Mouse (Mus musculus) common myeloid progenitor, adult 5-6 weeks (primary cell): ENCODE results near the gene Cant1. TPM values are rescaled to one million over a fixed set of nuclear protein-coding genes. Genes with fewer than 3 reads are reported as not detected.

Source experiments
- ATAC-seq: replicated peaks from 2 replicates; pipeline ENCODE4 v1.8.0; 2016; ENCODE audit warnings: low read depth, mild to moderate bottlenecking, moderate TSS enrichment, inconsistent platforms; ENCODE audit not compliant: poor library complexity, severe bottlenecking
- total RNA-seq: library from RNA; stranded (forward); fragments of 200-1000, 187-1606 nt; gene quantifications from 2 replicates; pipeline ENCODE4 v1.2.3, GENCODE M21; 2017

Cant1 gene
- total RNA-seq, 1 experiment from 2014 or later = 21.0 TPM

- ATAC-seq = no peak
Observed at GRCm38 (mm10) chr11:118431100-118431948, 12.4 kb upstream of the Cant1 start.

GRCm38 (mm10) chr11:118430291-118430885 is 11.5 kb upstream of the Cant1 start:
- no peak for ATAC-seq

GRCm38 (mm10) chr11:118428944-118429709 is 10.2 kb upstream of the Cant1 start:
- ATAC-seq = no peak

GRCm38 (mm10) chr11:118428460-118428868 is 9.6 kb upstream of the Cant1 start:
- ATAC-seq = no peak

- ATAC-seq = no peak; the same call in 1 of the 2 replicates
Observed at GRCm38 (mm10) chr11:118427986-118428385, 9.1 kb upstream of the Cant1 start, which contains the start of gene C1qtnf1. C1qtnf1 (plus strand) TSS chr11:118428203.

- ATAC-seq = no peak
Observed at GRCm38 (mm10) chr11:118427266-118427779, 8.4 kb upstream of the Cant1 start.

GRCm38 (mm10) chr11:118426765-118427164 is 7.9 kb upstream of the Cant1 start:
- ATAC-seq = no peak

- no peak for ATAC-seq
Observed at GRCm38 (mm10) chr11:118424621-118425335, 5.9 kb upstream of the Cant1 start.

- ATAC-seq = peak; percentile 36
Observed at GRCm38 (mm10) chr11:118423266-118423971, 4.5 kb upstream of the Cant1 start.

GRCm38 (mm10) chr11:118420261-118420660 is 1.4 kb upstream of the Cant1 start:
- no peak for ATAC-seq

GRCm38 (mm10) chr11:118418442-118418833 is 448 bp downstream of the Cant1 start:
- ATAC-seq = no peak

GRCm38 (mm10) chr11:118417496-118417895 is 1.4 kb downstream of the Cant1 start:
- ATAC-seq = no peak

GRCm38 (mm10) chr11:118416046-118416445 is 2.8 kb downstream of the Cant1 start:
- no peak for ATAC-seq

- no peak for ATAC-seq
Observed at GRCm38 (mm10) chr11:118415630-118416029, 3.3 kb downstream of the Cant1 start.

- no peak for ATAC-seq
Observed at GRCm38 (mm10) chr11:118414270-118414669, 4.6 kb downstream of the Cant1 start.

- no peak for ATAC-seq
Observed at GRCm38 (mm10) chr11:118413055-118413454, 5.8 kb downstream of the Cant1 start.

GRCm38 (mm10) chr11:118412601-118413000 is 6.3 kb downstream of the Cant1 start:
- no peak for ATAC-seq

- no peak for ATAC-seq
Observed at GRCm38 (mm10) chr11:118411271-118411670, 7.6 kb downstream of the Cant1 start.

GRCm38 (mm10) chr11:118410479-118410878 is 8.4 kb downstream of the Cant1 start:
- ATAC-seq = no peak
